Mouse (Mus musculus) left cerebral cortex, postnatal 36 days (tissue): Measurements from ENCODE around the gene Elovl6. TPM values are rescaled to one million over a fixed set of nuclear protein-coding genes. Genes with fewer than 3 reads are reported as not detected.
A peak's percentile ranks its signal among the peaks of the same experiment; 100 is the strongest.

ENCODE experiments used
- DNase-seq, 2 experiments: peaks; one replicate each; pipeline ENCODE4 v3.0.0; 2021 to 2022; ENCODE audit warnings: low spot score in 2 of 2, mixed read lengths in 1 of 2
- intact Hi-C: fragments of 180-260 bp; cut with DNase I; formaldehyde crosslinking; loops from one replicate; pipeline ENCODE4 v1.15.1; 2025
- microRNA-seq: library from miRNA; unstranded; fragments of <30 nt; microRNA quantifications from one replicate; pipeline ENCODE4 v1.2.0, GENCODE M21; 2022
- total RNA-seq, 2 experiments: library from RNA; stranded (reverse); gene quantifications; 2 replicates each; pipeline ENCODE4 v1.2.3; 2021

Gene Elovl6
- total RNA-seq, 2 experiments from 2014 or later, result 25.7 to 34.1 TPM

DNA sequence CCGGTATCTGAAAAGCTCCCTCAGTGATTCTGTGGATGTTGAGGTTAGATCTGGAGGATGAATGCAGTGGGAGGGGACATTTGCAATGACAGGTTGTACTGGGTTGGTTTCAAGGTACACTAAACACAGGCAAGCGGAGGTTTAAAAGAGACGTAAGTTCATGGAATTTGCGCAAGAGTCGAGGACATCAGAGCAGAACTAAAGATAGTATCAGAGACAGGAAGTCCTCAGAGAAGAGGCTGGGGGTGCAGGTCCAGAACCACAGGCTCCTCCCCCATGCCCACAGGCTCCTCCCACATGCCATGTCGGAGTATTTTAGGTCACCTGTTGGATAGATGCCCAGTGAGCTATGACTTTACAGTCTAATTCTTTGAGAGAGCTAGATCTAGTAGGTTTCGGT lies 126.6 kb downstream of the Elovl6 start:
- DNase-seq, result no peak
- intact Hi-C loops, result no loop called here

DNA sequence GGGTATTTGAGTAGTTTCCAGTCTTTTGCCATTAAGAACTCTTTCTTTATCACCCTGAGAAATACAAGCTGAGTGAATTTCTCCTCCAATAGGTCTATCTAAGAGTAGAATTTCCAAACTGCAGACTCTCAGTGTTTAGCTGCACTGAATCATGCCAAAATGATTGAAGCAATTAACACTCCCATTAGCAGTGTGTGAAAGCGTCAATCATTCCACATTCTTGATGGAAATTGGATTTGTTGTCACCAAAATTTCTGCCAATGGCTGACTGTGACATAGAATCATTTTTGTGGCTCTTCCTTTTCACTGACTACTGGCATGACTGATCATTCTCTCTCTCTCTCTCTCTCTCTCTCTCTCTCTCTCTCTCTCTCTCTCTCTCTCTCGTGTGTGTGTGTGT lies 131.8 kb downstream of the Elovl6 start:
- DNase-seq, result no peak
- intact Hi-C loops, result no loop called here

GRCm38 (mm10) chr3:129675923-129676322 lies 143.8 kb downstream of the Elovl6 start:
- DNase-seq, result no peak
- intact Hi-C loops, result no loop called here

DNA sequence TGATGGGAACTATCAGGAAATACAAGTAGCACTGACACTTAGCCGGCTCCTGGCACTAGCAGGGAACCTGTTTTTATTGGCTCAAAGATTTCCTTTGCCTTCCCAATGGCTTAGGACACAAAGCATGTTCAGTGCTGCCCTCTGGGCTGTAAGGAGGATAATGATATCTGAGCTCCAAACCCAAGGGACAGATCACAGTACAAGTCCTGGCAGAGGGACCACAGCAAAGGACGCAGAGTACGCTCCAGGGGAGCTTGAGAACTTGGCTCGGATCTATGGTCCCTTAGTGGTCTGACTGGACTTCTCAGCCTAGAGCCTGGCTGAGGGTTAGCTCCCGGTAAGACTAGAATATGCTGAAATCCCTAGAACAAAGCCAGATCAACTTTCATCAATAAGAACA lies 148.1 kb downstream of the Elovl6 start:
- intact Hi-C loops, result loop anchor here (5.0 kb wide), 1 partner anchor 258 kb away; no protein-coding TSS in a partner anchor
- no peak for DNase-seq

- intact Hi-C loops, result loop anchor here (5.0 kb wide), 1 partner anchor 260 kb away; no protein-coding TSS in a partner anchor
- no peak for DNase-seq
Observed at GRCm38 (mm10) chr3:129681841-129682240, 149.7 kb downstream of the Elovl6 start.

DNA sequence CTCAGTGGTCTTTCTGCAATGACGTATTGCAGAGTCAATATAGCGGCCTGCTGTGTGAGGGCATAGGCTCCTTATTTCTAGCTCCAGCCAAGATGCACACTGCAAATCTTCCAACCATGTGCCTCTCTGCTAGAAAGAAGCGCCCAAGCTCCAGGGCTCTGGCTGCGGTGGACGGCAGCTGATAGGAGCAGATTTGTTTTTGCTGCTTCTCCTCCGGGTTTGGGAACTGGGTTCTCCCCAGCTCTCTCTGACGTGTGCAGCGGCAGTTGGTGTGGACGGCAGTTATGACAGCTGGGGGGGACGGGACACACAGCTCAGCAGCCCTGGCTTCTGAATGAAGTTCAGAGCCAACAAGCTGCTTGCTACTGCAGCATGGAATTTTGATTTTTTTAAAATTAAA lies 150.2 kb downstream of the Elovl6 start:
- intact Hi-C loops, result loop anchor here (5.0 kb wide), 1 partner anchor 260 kb away; no protein-coding TSS in a partner anchor
- DNase-seq, result peak; percentile 11 to 23

DNA sequence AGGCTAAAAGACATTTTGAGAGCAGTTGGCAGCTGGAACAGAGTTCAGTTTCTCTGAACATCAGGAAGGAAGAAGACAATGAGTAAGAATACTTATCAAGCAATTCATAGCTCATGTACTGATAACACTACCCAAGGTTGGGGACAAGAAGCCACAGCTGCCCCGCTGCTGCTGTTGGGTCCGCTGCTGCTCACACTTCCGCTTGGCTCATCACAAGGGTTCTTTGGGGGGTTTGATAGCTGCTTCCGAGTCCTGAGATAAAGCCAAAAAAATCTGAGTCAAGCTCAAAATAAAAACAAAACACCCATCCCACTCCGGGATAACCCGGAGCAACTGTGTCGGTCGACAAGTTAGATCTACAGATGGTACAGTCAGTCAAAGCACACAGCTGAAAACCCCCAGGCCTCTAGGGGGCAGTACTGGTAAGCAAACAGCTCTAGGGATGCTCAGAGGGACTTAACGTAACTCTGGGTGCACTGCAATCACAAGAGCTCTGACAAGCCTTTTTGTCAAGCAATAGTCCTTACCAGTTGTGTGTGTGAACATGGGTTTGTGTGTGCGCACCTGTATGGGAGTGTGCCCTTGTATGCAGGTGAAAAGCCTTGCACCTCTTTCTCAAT lies 151.0 kb downstream of the Elovl6 start:
- intact Hi-C loops, result loop anchor here (5.0 kb wide), 1 partner anchor 261 kb away; no protein-coding TSS in a partner anchor
- DNase-seq, result no peak

GRCm38 (mm10) chr3:129686196-129686595 lies 154.0 kb downstream of the Elovl6 start:
- intact Hi-C loops, result loop anchor here (5.0 kb wide), 3 partner anchors 154 to 1339 kb away; partner anchors contain the start of gene Elovl6
- no peak for DNase-seq

DNA sequence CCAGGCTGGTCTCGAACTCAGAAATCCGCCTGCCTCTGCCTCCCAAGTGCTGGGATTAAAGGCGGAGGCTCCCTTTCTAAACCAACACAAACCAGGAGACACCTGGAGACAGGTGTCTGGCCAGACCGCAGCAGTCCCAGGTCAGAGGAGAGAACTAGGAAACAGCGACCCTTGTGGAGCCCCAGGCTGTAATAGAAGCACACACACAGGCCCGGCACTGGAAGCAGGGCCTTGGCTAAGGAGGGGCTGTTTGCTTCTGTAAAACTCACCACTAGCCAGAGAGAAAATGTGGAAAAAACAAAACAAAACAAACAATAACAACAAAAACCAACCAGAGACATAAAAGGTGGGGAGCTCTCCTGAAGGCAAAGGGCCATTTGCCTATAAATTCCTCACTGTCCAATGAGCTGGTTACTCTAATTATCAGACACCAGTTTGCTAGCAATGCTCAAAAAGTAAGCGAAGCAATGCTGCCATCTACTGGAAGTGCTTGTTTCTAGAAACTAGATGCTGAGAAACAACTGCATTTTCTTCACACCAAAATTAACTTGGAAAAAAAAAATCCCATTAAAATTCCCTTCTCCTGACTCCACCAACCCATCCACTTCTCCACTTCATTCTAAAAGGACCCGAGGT lies 154.7 kb downstream of the Elovl6 start:
- peak; percentile 16 to 40 for DNase-seq
- intact Hi-C loops, result loop anchor here (1.0 to 5.0 kb wide), 4 partner anchors 155 to 1340 kb away; partner anchors contain the start of gene Elovl6

DNA sequence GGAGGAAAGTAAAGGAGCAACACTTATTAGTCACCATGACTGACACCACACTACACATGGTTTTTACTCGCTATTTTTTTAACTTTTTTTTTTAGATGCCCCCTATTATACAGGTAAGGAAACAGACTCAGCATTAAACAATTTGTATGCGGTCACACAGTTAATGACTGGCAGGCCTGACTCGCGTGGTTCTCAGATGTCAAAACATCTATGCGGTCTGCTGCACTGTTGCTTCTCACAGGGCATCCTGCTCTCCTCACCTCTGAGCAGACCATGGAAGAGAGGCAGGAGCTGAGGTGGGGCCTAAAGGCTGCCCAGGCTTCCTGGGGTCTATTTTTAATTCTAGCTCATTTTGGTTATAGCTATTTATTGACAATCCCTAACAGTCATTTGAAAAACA lies 155.3 kb downstream of the Elovl6 start:
- intact Hi-C loops, result loop anchor here (1.0 to 5.0 kb wide), 4 partner anchors 155 to 1340 kb away; partner anchors contain the start of gene Elovl6

More for the DNA sequence above, 155.3 kb downstream of the Elovl6 start:
- DNase-seq, result no peak

Small RNAs within 50 kb of the gene (microRNA-seq; reads per million reads assigned to microRNA genes)
- not detected for gene Gm24515

Other genes starting within 250 kb of the Elovl6 start
- 1 to 10 TPM; 1.5 TPM for gene Enpep, start 199.6 kb upstream of the Elovl6 start, total RNA-seq
- gene Egf, start 223.0 kb downstream of the Elovl6 start, total RNA-seq, result 1 to 10 TPM; 1.6 to 2.9 TPM